Mouse (Mus musculus): ENCODE results near the gene Lelp1.

Lelp1 gene

GRCm38 (mm10) chr3:92142644-92143043, at the start of gene Lelp1:
Gene Lelp1, minus strand, starts transcription at chr3:92142744.
- DNase-seq (ENCODE audit: low spot score in 2 of 2) = no peak

- no peak for DNase-seq (ENCODE audit: low spot score in 2 of 2)
Measured at GRCm38 (mm10) chr3:92176880-92177279, 34.3 kb upstream of the Lelp1 start.

DNA sequence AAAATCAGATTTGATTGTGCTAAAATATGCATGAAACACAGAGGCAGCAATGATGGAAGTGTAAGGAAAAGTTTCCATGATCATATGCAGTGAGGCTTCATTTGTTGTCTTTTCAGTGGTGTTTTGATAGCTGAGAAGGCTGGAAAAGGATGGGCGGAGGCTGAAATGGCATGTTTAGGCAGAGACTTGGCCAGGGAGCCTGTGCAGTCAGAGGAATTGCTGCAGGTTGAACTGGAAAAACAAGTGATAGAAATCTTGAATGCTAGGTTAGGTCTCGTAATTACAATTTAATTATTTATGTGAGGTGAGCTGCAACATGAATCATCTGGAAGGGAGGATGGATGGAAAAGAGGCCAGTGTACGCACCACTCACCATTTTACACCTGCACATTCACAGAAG, 27.3 kb upstream of the Lelp1 start:
- no peak for DNase-seq (ENCODE audit: low spot score in 2 of 2)

DNA sequence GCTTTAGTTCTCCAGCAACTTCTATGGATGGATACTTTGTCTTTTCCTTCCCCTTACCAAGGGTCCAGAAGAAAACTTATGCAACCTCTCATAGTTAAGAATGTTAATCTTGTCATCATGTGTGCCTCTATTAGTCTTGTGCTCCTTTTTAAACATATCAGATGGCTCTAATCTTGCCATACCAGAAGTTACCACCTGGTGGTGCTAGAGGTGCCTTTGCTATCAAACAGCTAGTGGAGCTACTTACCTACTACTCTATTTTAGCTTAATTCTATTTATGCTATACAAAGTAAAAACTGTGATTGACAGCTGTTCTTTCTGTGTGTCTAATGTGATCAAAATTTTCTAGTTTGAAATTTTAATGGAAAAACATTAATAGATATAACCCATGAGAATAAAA, 10.8 kb upstream of the Lelp1 start:
- peak in 1 of 2 experiments; percentile 43 for DNase-seq (ENCODE audit: low spot score in 2 of 2)

DNA sequence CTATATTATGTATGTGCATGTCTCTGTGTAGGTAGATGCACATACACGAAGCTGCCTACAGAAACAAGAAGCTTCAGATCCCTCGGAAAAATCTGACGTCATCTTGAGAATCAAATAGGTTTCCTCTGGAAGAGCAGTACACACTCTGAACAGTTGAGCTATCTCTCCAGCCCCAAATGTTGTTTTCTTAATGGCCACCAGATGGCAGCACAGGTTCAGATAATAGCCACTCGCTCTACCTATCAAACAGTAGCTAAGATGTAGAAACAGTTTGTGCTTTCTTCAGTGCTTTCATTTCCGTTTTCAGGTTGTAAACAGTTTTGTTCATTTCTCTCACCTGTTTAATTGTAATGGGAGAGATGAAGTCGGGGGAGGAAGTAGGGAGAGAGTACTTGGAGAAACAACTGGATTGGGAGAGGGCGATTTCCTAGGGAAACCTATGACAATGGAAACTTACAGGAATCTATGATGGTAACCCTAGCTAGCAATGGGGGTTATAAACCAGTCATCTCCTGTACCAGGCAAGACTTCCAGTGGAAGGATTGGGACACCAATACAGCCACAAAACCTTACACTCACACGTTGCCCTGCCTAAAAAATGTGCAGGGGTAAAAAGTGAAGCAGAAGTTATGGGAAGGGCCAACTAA, 8.2 kb upstream of the Lelp1 start:
- DNase-seq (ENCODE audit: low spot score in 2 of 2) = peak; percentile 14 to 44

GRCm38 (mm10) chr3:92147913-92148312, 5.4 kb upstream of the Lelp1 start:
- DNase-seq (ENCODE audit: low spot score in 2 of 2) = no peak

GRCm38 (mm10) chr3:92147420-92147819, 4.9 kb upstream of the Lelp1 start:
- DNase-seq (ENCODE audit: low spot score in 2 of 2) = no peak

GRCm38 (mm10) chr3:92123847-92124246, 18.7 kb downstream of the Lelp1 start, which contains the start of gene Prr9:
Gene Prr9, minus strand, starts transcription at chr3:92123947.
- DNase-seq (ENCODE audit: low spot score in 2 of 2) = no peak

DNA sequence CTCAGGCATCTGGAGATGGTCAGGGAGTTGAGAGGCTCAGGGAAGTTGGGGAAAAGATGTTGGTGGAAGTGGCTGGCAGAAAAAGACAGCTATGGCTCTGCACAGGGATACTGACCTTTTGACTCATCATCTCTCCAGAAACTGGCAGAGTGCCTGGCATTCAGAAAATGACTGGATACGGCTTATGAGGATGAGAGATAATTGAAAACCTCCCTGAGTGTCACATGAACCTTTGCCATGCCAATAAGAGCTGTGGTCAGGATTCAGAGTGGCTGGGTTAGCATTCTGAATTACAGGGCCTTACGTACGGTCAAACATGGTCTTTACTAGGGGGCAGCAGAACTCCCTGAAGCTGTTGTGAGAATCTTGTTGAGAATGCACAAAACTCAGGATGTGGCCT, 21.6 kb downstream of the Lelp1 start:
- no peak for DNase-seq (ENCODE audit: low spot score in 2 of 2)

GRCm38 (mm10) chr3:92117930-92118329, 24.6 kb downstream of the Lelp1 start:
- DNase-seq (ENCODE audit: low spot score in 2 of 2) = no peak

DNA sequence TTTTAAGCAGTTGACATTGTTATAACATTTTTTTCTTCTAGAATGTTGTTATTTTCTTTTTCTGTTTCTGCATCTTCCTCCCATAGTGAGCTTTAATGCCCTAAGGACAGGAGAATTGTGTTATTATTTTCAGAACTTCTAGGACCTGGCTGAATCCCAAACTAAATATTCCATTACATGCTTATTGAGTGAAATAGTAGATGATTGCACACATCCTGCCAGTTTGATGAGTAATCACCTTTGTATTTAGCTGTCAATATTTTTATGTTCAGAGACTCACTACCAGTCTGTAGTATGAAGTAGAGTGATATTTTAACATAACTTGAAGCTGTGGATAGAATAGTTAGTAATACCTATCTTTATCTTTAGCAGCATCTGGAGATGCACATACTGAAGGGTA, 31.0 kb downstream of the Lelp1 start:
- DNase-seq (ENCODE audit: low spot score in 2 of 2) = no peak

DNA sequence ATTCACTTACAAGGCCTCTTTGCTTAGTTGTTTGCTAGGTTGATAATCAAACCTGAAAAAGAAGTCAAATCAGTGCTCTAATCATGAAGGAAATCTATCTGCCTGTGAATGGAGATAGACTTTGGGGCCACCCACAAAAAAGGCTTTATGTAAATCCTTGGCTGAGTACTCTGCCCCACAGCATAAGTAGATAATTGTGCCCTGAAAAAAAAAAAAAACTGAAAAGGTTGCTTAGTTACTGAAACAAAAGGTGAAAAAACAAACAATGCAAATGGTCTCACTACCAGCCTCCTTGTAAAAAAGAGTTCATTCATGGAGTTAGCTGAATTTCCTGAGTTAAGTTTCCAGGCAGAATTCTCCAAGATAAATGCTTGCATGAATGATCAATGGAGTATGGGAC, 31.8 kb downstream of the Lelp1 start:
- no peak for DNase-seq (ENCODE audit: low spot score in 2 of 2)

- DNase-seq (ENCODE audit: low spot score in 2 of 2) = peak in 1 of 2 experiments; percentile 12
Measured at GRCm38 (mm10) chr3:92106582-92106981, 36.0 kb downstream of the Lelp1 start.

All from frontal cortex, postnatal 10 days (tissue).